Mouse (Mus musculus) 3134 (cell line): ENCODE measurements around the gene Cybc1.

Source experiments
- DNase-seq: peaks from one replicate; pipeline ENCODE4 v3.0.0-alpha.2; 2011; ENCODE audit warnings: low spot score; ENCODE audit not compliant: insufficient read length; ENCODE audit errors: extremely low read depth

Gene Cybc1

DNA sequence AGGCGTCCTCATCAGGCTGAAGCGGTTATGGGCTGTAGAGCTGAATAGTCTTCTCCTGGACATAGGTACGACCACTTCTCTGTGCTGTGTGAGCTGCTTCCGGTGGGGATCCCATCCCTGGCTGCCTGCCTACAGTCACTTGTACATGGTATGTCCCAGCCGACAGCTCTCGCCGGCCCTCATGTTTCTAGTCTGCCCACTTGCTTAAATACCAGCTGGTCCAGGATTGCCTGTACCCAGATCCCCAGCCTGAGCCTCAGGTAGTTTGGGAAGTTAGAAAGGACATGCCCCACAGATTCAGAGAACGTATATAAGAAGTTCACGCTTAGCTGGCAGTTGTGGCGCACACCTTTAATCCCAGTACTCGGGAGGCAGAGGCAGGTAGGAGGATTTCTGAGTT is 9.3 kb downstream of the Cybc1 start:
- DNase-seq: no peak

DNA sequence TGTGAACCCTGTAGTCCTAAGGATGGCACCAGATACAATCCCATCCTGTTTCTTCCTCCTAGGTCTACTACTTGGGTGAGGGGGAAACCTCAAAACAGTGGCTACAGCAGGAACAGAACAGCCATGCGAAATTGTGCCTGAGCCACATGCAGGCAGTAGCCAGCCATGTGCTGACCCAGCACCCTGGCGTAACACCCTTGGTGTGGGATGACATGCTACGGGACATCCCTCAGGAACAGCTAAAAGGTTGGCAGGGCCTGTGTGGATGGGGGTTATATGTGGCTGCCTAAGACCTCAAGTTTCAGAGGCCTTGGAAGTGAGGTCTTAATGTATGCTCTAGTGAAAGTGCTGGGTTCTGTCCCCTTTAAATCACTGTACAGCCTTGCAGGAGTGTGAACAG is 12.3 kb downstream of the Cybc1 start:
- no peak for DNase-seq

DNA sequence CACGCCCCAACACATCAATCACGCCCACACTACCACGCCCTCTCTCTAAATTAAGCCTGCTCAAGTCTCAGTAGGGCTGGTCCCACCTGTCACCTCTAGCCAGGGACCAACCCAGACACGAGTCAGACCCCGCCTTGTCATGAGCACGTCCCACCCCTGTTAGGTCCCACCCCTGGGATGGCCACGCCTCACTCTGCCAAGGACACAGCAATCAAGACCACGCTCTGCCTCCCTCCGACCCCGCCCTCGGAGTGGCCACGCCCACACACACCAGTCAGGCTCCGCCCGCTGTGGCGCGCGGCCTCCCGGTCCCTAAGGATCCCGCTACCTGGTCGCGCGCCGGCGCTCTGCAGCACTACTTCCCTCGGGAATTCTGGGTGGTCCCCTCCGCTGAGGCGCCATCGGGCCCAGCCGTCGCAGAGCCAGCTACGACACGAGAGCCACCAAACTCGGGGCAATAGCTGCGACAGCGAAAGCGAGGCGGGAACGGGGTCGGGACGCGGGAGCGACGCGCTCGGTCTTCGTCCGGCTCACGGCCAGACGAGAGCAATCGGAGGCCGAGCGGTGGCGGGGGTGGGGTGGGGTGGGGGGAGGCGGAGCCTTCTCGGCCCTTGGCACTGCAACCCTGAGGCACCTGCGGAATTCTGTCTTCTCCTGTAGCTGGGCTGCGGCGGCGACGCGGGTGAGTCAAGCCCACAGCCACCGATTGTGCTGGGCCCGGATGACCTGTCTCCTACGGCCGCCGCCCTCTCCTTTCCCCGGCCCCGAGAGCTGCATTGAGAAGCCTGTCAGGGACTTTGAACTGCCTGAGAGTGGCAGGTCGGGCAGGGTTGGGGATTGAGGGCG is 24.7 kb downstream of the Cybc1 start, which contains the start of the genes Hexdc and Ogfod3:
Hexdc (plus strand) TSS at position 273 of the 846 bp plus-strand sequence.
Ogfod3 (minus strand) TSS at position 551 of the 846 bp plus-strand sequence.
- DNase-seq: peak; percentile 100

DNA sequence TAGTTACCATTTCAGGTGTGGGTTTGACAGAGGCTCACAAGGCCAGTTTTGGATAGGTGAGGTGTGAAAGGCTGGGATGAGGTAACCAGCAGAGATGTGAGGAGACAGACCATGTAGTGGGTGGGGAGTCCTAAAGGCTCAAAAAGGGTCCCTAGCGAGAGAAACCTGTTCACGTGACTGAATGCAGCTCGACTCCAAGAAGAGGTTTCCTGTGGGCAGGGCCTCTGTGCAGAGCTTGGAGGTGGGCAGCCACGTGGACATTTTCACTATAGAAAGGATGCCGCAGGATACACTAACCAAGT is 25.3 kb downstream of the Cybc1 start:
- DNase-seq: no peak

DNA sequence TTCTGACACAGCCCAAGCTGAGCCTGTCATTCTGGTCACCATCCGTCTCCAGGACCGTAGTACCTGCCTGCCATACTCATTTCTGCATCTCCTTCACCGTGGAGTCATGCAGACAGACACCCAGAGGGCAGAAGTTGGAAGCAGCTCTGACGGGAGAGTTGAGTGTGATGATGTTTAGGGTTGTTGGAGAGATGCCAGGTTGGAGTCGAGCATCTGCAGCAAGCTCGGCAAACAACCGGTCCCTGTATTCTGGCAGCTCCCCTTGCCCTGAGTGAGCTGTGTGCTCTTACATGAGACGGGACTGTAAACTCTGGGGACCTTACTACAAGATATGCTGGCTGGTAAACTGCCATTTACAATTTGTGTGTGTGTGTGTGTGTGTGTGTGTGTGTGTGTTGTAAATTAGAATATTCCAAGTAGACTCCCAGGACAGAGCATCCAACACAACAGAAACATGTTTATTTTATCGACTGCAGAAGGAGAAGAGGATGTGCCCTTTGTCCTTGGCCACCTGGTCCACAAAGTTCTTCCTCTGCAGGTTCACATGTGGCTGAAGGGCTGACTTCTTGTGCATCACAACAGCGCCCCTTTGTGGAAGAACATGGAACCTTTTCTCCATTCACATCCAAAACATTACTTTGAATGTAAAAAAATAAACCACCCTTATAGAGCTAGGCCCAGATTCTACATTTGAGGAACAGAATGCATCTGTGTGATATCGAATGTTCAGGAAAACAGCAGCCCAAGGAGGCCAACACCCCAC is 27.5 kb downstream of the Cybc1 start:
- DNase-seq: peak; percentile 28

DNA sequence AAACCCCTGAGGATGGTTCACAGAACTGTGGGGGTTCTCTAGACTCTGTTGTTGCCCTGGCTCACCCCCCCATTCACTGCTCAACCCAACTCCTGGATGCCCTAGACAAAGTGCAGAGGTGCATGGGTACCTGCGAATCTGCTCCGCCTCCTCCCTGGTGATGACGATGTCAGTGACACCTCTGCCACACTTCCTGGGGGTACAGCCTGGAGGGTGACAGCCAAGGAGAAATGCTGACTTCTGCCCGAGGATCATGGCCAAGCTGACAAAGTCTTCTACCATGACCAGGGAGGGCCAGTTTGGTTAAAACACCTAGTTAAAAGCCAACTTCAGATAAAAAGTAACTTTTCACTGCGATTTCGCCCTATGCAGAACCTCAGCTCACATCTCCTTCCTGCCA is 28.3 kb downstream of the Cybc1 start:
- DNase-seq: no peak

DNA sequence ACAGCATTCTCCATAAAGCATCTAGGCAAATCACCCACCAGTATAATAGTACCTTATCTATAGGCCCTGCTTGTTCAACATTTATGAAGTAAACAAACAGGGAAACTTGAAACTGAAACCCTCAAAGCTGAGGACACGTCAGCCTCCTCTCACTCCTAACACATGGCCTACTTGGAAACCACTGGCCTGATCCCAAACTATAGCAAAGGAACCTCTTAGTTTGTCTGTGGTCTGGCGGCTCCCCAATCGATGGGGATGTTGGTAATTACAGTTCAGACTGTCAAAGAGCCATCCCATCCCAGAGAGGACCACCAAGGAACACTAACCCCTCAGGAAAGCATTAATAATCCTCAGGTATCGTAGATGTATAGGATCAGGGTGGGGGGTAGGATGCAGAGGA is 29.3 kb downstream of the Cybc1 start:
- no peak for DNase-seq

DNA sequence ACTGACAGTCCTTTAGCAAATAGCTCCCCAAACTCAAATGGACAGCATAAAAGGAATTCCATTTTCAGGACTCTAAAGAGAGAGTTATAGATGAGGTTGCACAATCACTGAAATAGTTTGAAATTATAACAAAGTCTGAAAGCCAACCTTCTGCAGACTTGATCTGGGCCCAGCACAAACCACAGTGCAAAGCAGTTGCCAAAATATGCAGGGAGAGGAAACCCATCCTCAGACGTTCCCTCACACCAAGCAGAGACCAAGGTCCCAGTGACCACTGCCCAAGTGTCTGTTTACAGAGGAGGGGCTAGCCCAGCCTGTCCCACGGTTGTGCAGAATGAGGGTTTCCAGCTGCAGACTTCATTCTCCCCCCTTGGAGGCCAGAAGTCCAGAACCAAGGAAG is 30.5 kb downstream of the Cybc1 start:
- peak; percentile 24 for DNase-seq

DNA sequence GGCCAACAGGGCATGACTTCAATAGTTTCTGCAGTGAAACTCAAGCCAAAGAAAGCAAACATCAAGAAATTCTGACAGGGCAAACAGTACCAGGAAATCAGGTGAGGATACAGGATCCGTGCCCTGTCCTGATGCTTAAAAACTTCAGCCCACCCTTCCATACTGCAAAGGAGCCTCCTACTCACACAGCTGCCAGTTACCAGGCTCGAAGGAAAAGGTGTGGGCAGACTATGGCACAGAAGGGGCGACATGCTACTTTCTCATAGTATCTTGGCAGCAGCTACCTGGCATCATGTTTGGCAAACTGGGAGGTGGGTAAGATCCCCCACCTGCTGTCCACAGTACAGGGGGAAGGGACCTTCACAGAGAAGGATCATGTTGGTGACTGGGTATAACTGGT is 35.7 kb downstream of the Cybc1 start:
- no peak for DNase-seq

DNA sequence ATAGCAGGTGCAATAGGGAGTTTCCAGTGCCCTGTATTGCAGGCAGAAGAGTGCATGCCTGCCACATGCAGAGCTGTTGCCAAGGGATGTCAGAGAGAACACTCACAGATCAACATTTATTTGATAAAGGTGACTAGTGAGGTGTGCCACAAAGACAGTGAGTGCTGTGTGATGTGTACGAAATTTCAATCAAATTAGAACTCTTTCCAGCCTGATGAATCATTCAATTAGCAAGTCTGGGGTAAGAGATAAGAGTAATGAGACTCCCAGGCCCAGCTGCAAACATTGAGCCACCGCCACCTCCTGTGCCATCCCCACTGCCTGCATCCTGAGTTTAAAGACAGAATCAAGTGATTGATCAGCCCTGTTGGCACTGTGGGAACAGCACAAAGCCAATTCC is 36.4 kb downstream of the Cybc1 start:
- no peak for DNase-seq

DNA sequence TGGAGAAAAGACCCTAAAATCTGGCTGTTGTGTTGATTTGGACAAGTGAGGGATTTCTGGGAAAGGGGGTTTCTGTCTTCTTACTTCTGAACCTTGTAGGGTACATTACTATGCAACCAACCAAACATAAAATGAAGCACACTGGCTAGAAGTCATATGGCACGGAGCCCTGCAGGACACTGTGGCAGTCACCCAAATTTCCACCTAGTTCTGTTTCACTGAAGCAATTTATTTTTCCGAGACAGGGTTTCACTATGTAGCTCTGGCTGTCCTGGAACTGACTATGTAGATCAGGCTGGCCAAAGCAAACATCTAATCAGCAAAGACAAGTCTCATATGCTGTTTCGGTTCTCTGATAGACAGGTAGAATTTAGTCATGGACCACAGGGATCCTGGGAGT is 39.4 kb downstream of the Cybc1 start:
- DNase-seq: no peak

DNA sequence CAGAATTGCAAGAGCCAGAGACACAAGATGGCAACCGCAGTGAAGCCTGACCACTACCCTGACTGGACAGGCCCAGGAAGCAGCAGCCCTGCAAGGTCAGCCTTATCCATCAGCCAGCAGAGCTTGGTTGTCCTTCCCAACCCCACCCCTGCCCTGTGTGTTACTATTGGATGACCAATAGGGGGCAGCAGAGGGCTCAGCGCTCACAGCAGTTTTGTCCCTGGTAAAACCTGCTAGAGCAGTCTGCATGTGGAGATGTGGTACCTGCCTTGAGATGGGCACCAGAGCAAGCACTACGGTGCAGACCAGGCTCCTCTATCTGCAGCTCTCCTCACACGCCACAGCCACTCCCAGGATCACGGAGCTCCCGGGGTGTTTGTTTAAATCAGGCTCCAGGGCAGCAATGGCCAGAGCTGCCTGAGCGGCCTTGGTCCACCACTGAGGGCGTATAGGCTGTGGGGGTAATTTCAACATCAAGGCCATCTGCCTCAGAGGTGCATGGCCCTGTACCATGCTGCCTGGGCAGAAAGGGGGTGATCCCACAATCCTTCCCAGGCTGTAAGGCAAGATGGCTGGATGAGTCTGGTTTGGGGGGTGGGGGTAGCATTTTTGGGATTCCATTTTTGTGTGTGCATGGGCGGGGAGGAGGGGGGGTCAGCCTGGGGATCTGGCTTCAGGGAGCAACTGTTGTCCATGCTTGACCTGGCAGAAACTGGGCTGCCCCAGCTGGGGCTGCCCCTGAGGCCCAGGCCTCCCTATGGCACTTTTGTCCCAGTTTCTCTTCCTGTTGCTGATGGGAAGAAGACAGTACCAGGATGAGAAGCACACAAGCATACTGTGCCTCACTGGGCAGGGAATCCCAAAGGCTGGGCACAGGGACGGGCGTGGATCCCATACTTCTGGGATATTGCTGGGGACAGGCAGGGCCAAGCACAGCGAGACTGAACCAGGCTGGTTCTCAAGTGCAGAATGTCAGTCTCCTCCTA is 52.5 kb downstream of the Cybc1 start:
- peak; percentile 46 for DNase-seq

DNA sequence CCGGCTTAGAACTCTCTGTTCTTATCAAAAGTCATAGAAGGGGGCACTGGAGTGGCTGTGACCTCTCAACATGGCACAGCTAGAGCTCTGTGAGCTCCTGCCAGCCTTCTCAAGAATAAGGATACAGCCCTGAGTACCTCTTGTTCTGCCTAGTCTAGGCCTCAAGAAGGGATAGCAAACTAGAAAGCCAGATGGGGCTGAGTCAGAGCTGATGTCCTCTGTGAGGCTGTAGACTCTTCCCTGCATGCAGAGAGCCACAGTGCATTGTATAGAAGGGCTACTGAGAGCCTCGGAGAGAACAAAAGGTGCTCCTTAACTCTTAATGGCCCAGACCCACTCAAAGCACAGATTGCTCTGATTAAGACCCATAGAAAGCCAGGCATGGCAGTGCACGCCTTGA is 54.9 kb downstream of the Cybc1 start:
- no peak for DNase-seq

DNA sequence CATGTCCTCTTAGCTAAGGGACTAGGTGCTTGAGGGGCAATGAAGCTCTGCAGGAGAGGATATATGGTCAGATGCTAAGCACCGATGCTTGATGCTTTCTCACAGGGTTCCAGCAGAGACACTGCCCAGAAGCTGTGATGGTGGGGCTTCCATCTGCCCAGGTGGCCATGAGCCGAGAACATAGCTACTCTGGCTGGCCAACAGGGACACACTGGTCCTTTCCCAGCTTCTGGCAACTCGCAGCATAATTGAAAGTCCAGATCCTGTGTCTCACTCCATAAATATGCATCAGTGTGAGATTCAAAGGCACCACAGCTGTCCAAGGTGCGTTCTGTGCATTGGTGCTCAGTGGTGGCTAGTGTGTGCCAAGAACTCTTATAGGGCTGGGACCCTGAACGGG is 55.9 kb downstream of the Cybc1 start:
- DNase-seq: no peak
